In the genomic region with DNA sequence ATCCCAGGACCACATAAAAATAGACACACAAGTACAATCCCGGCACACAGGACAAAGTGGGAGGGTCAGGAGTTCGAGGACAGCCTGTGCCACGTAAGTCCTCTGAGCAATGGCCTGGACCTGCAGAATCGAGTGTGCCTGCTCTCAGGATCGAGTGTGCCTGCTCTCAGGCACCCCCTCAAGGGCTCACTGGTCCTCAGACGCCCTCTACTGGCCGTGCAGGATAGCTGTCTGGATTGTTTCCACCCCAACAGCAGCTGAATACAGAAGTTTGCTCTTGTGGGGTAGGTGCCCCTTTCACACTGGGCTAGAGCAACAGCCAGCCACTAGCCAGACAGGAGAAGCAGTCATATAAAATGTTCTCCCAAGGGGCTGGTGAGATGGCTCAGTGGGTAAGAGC, we compare ENCODE assay signal across 7 mouse cellular contexts. TPM values are rescaled to one million over a fixed set of nuclear protein-coding genes. Genes with fewer than 3 reads are reported as not detected.
DNase-seq lines count a peak whose midpoint lies in the region; ATAC-seq and TF ChIP-seq lines count a peak whose summit lies in the region.

No protein-coding gene starts in this region.

- H3K27me3 ChIP-seq in intestine, postnatal 0 days (replicated peaks; ENCODE audit: control insufficient read depth, insufficient read depth, low read length): no peaks in the 10 kb centered on the region
- no peaks in the 10 kb centered on the region for H3K27me3 ChIP-seq in intestine, embryonic 16.5 days (replicated peaks; ENCODE audit: control insufficient read depth, insufficient read depth, low read length)

- in situ Hi-C loops in ES-E14 (cut with MboI; ENCODE audit: low sequenced_read_pairs in 2 of 2, unreplicated experiment in 2 of 2): no loop called here

- H3K4me2 ChIP-seq in intestine, postnatal 0 days (replicated peaks; ENCODE audit: low read depth): no peak overlapping the region
- H3K4me2 ChIP-seq in intestine, embryonic 16.5 days (ENCODE audit: low read depth, low read length): no peak overlapping the region

- TF ChIP-seq CTCF in intestine, postnatal 0 days (IDR thresholded peaks at IDR 0.05; ENCODE audit: low read depth): peak; percentile 72

- no peaks in the 10 kb centered on the region for H3K9me3 ChIP-seq in intestine, postnatal 0 days (ENCODE audit: control insufficient read depth)
- H3K9me3 ChIP-seq in intestine, embryonic 16.5 days (ENCODE audit: control insufficient read depth, low read length): no peaks in the 10 kb centered on the region
- H3K9me3 ChIP-seq in ES-E14 (ENCODE audit: control insufficient read depth, insufficient read depth, low read depth, low read length): no peaks in the 10 kb centered on the region

- 56% methylated on average over 7 of the region's 7 CpGs for WGBS in intestine, postnatal 0 days
- WGBS in intestine, embryonic 16.5 days: 47% methylated on average over 7 of the region's 7 CpGs

- peaks cover 11% of the 10 kb centered on the region; the same call in 1 of the 2 replicates for H3K4me1 ChIP-seq in intestine, postnatal 0 days (replicated peaks; ENCODE audit: control insufficient read depth, insufficient read depth, low read length)
- H3K4me1 ChIP-seq in intestine, embryonic 16.5 days (ENCODE audit: control insufficient read depth, insufficient read depth, low read length): peaks cover 19% of the 10 kb centered on the region
- 0 out of 4 replicates have a peak, but pooled peaks cover 0 to 2% of the 10 kb centered on the region in 2 experiments for H3K4me1 ChIP-seq in ES-E14 (ENCODE audit: control insufficient read depth in 2 of 2, insufficient read depth in 2 of 2, low read length in 2 of 2, poor library complexity in 1 of 2)

- H3K27ac ChIP-seq in intestine, postnatal 0 days (ENCODE audit: low read depth, low read length): no peak overlapping the region
- H3K27ac ChIP-seq in intestine, embryonic 16.5 days (ENCODE audit: low read length): no peak overlapping the region
- no peak overlapping the region for H3K27ac ChIP-seq in ES-E14 (ENCODE audit: insufficient read depth, low read depth, low read length, poor library complexity, severe bottlenecking)

- peak; percentile 53 for DNase-seq in A20 (ENCODE audit: low read depth, low spot score)
- DNase-seq in ES-E14 (ENCODE audit: low read depth, low spot score): peak; percentile 52
- no peak for DNase-seq in layer of hippocampus, postnatal 36 days
- DNase-seq in cerebellum, adult 11 months: no peak

- peaks cover 42% of the 10 kb centered on the region for H3K36me3 ChIP-seq in intestine, postnatal 0 days (ENCODE audit: control insufficient read depth, insufficient read depth)
- no peaks in the 10 kb centered on the region for H3K36me3 ChIP-seq in intestine, embryonic 16.5 days (ENCODE audit: control insufficient read depth, insufficient read depth, low read length)
- no peaks in the 10 kb centered on the region; the same call in 1 of the 2 replicates for H3K36me3 ChIP-seq in ES-E14 (ENCODE audit: control insufficient read depth, insufficient read depth, low read length, poor library complexity, severe bottlenecking)

- H3K9ac ChIP-seq in intestine, postnatal 0 days (ENCODE audit: low read depth, low read length): no peak overlapping the region
- no peak overlapping the region for H3K9ac ChIP-seq in intestine, embryonic 16.5 days (ENCODE audit: low read depth, low read length)
- H3K9ac ChIP-seq in ES-E14 (ENCODE audit: insufficient read depth, low read depth, low read length, poor library complexity, severe bottlenecking): no peak overlapping the region

- ATAC-seq in intestine, postnatal 0 days: no peak
- no peak for ATAC-seq in intestine, embryonic 16.5 days
- ATAC-seq in megakaryocyte progenitor cell, adult 5-6 weeks (replicated peaks; ENCODE audit: poor library complexity): peak; percentile 77

- no peak overlapping the region for H3K4me3 ChIP-seq in intestine, postnatal 0 days (ENCODE audit: low read depth, low read length)
- no peak overlapping the region for H3K4me3 ChIP-seq in intestine, embryonic 16.5 days (ENCODE audit: low read length)
- H3K4me3 ChIP-seq in ES-E14 (ENCODE audit: insufficient read depth in 1 of 2, low read depth in 1 of 2, low read length in 2 of 2, poor library complexity in 1 of 2, severe bottlenecking in 1 of 2): no peak overlapping the region

TF ChIP-seq in ES-E14, 5 proteins besides CTCF, POLR2A, EP300 and RAD21:
- TF ChIP-seq ZC3H11A (IDR thresholded peaks at IDR 0.05; ENCODE audit: borderline replicate concordance, low read depth, low read length): peak; percentile 44; the same call in 1 of the 2 replicates
- TF ChIP-seq MAFK (IDR thresholded peaks at IDR 0.05; ENCODE audit: insufficient read depth, low read depth, low read length): no peak

RNA-seq across cellular contexts. Expression of a gene that starts 50.3 kb away (rescaled TPM):
- 1.5 and 1.9 TPM in 2 replicates for polyA plus RNA-seq in intestine, postnatal 0 days (2015; fragmentation: Nextera tagmentation; extraction: Ambion mirVana)
- polyA plus RNA-seq in intestine, embryonic 16.5 days (2015; fragmentation: Nextera tagmentation; extraction: Ambion mirVana): 1.6 and 1.7 TPM in 2 replicates
- 2.0 and 2.2 TPM in 2 replicates for total RNA-seq in ES-E14 (2012; rRNA removed)
- 1.7 TPM in 2 replicates for total RNA-seq in megakaryocyte progenitor cell, adult 5-6 weeks (2015)
- 0.17 and 0.47 TPM in 2 replicates for total RNA-seq in megakaryocyte progenitor cell, adult 5-6 weeks (2017)
- 10 to 100 TPM; 19.9 to 20.1 TPM for total RNA-seq in layer of hippocampus, postnatal 36 days (2021)

Comparison
In these comparisons a context has a peak if more than half of its experiments do, and no peak if none do; other contexts are left out.
1. DNase-seq: peak in A20 (single experiment) and ES-E14 (single experiment); none in layer of hippocampus, postnatal 36 days (0 of 2) and cerebellum, adult 11 months (single experiment).